Mouse (Mus musculus): ENCODE results near the gene Commd6. TPM values are rescaled to one million over a fixed set of nuclear protein-coding genes. Genes with fewer than 3 reads are reported as not detected.

Commd6 gene
- polyA plus RNA-seq, 1 experiment from 2014 or later, result 106 TPM

GRCm38 (mm10) chr14:101661654-101662412 lies 21.3 kb upstream of the Commd6 start:
- Histone ChIP-seq H3K9me3 (ENCODE audit: control insufficient read depth, low read length) (no peaks in the 10 kb centered on the region), H3K36me3 (ENCODE audit: control insufficient read depth, insufficient read depth, low read length) (peaks cover 11% of the 10 kb centered on the region; the same call in 1 of the 2 replicates), H3K4me3 (ENCODE audit: low read depth, low read length) (no peak overlapping the region), H3K4me1 (replicated peaks; ENCODE audit: control insufficient read depth, insufficient read depth, low read length) (no peaks in the 10 kb centered on the region), H3K4me2 (ENCODE audit: low read length) (no peak overlapping the region), H3K27me3 (replicated peaks; ENCODE audit: control insufficient read depth, insufficient read depth, low read length) (no peaks in the 10 kb centered on the region), H3K27ac (ENCODE audit: low read depth) (no peak overlapping the region), H3K9ac (ENCODE audit: low read length) (no peak overlapping the region)
- WGBS, result 71% methylated on average over 3 of the region's 3 CpGs
- no peak for ATAC-seq (replicated peaks; ENCODE audit: low FRiP score, low TSS enrichment, low read depth)
- DNase-seq (ENCODE audit: low spot score), result no peak

GRCm38 (mm10) chr14:101656307-101656706 lies 15.8 kb upstream of the Commd6 start:
- Histone ChIP-seq H3K9me3 (ENCODE audit: control insufficient read depth, low read length) (no peaks in the 10 kb centered on the region), H3K4me2 (ENCODE audit: low read length) (no peak overlapping the region), H3K27me3 (replicated peaks; ENCODE audit: control insufficient read depth, insufficient read depth, low read length) (no peaks in the 10 kb centered on the region), H3K4me3 (ENCODE audit: low read depth, low read length) (no peak overlapping the region), H3K9ac (ENCODE audit: low read length) (no peak overlapping the region), H3K36me3 (ENCODE audit: control insufficient read depth, insufficient read depth, low read length) (peaks cover 5% of the 10 kb centered on the region; the same call in 1 of the 2 replicates), H3K4me1 (replicated peaks; ENCODE audit: control insufficient read depth, insufficient read depth, low read length) (0 out of 2 replicates have a peak, but pooled peaks cover 5% of the 10 kb centered on the region), H3K27ac (ENCODE audit: low read depth) (no peak overlapping the region)
- WGBS, result 81% methylated on average over 10 of the region's 10 CpGs
- DNase-seq (ENCODE audit: low spot score) (no peak), ATAC-seq (replicated peaks; ENCODE audit: low FRiP score, low TSS enrichment, low read depth) (no peak)

- Histone ChIP-seq H3K36me3 (ENCODE audit: control insufficient read depth, insufficient read depth, low read length) (no peaks in the 10 kb centered on the region), H3K9me3 (ENCODE audit: control insufficient read depth, low read length) (no peaks in the 10 kb centered on the region), H3K27me3 (replicated peaks; ENCODE audit: control insufficient read depth, insufficient read depth, low read length) (no peaks in the 10 kb centered on the region), H3K9ac (ENCODE audit: low read length) (peak overlapping the region; percentile 74), H3K4me1 (replicated peaks; ENCODE audit: control insufficient read depth, insufficient read depth, low read length) (0 out of 2 replicates have a peak, but pooled peaks cover 5% of the 10 kb centered on the region), H3K27ac (ENCODE audit: low read depth) (no peak overlapping the region), H3K4me3 (ENCODE audit: low read depth, low read length) (peak overlapping the region; percentile 97), H3K4me2 (ENCODE audit: low read length) (peak overlapping the region; percentile 91)
- under 1% methylated on average over 10 of the region's 10 CpGs for WGBS
- DNase-seq (ENCODE audit: low spot score) (no peak), ATAC-seq (replicated peaks; ENCODE audit: low FRiP score, low TSS enrichment, low read depth) (no peak; the same call in 1 of the 2 replicates)
Measured at GRCm38 (mm10) chr14:101654526-101654909, 14.0 kb upstream of the Commd6 start.

GRCm38 (mm10) chr14:101653581-101654525 lies 13.4 kb upstream of the Commd6 start, which contains the start of gene Uchl3:
Uchl3 (plus strand) TSS chr14:101653967.
- Histone ChIP-seq H3K27ac (ENCODE audit: low read depth) (peak within 1 kb of the TSS; percentile 65; the same call in 1 of the 2 replicates), H3K27me3 (replicated peaks; ENCODE audit: control insufficient read depth, insufficient read depth, low read length) (no peaks in the 10 kb centered on the region), H3K4me1 (replicated peaks; ENCODE audit: control insufficient read depth, insufficient read depth, low read length) (0 out of 2 replicates have a peak, but pooled peaks cover 5% of the 10 kb centered on the region), H3K4me2 (ENCODE audit: low read length) (peak within 1 kb of the TSS; percentile 91), H3K9ac (ENCODE audit: low read length) (peak within 1 kb of the TSS; percentile 74), H3K4me3 (ENCODE audit: low read depth, low read length) (peak within 1 kb of the TSS; percentile 97), H3K9me3 (ENCODE audit: control insufficient read depth, low read length) (no peaks in the 10 kb centered on the region), H3K36me3 (ENCODE audit: control insufficient read depth, insufficient read depth, low read length) (no peaks in the 10 kb centered on the region)
- WGBS, result under 1% methylated on average over 71 of the region's 81 CpGs
- ATAC-seq (replicated peaks; ENCODE audit: low FRiP score, low TSS enrichment, low read depth) (peak; percentile 91), DNase-seq (ENCODE audit: low spot score) (peak; percentile 100)

- Histone ChIP-seq H3K36me3 (ENCODE audit: control insufficient read depth, insufficient read depth, low read length) (no peaks in the 10 kb centered on the region), H3K9me3 (ENCODE audit: control insufficient read depth, low read length) (no peaks in the 10 kb centered on the region), H3K4me1 (replicated peaks; ENCODE audit: control insufficient read depth, insufficient read depth, low read length) (0 out of 2 replicates have a peak, but pooled peaks cover 5% of the 10 kb centered on the region), H3K4me2 (ENCODE audit: low read length) (no peak overlapping the region), H3K27ac (ENCODE audit: low read depth) (no peak overlapping the region), H3K9ac (ENCODE audit: low read length) (no peak overlapping the region), H3K4me3 (ENCODE audit: low read depth, low read length) (no peak overlapping the region), H3K27me3 (replicated peaks; ENCODE audit: control insufficient read depth, insufficient read depth, low read length) (no peaks in the 10 kb centered on the region)
- WGBS, result 91% methylated on average over 6 of the region's 6 CpGs
- ATAC-seq (replicated peaks; ENCODE audit: low FRiP score, low TSS enrichment, low read depth) (no peak), DNase-seq (ENCODE audit: low spot score) (no peak)
Measured at GRCm38 (mm10) chr14:101652571-101652970, 12.1 kb upstream of the Commd6 start.

GRCm38 (mm10) chr14:101650551-101650950 lies 10.1 kb upstream of the Commd6 start:
- Histone ChIP-seq H3K27me3 (replicated peaks; ENCODE audit: control insufficient read depth, insufficient read depth, low read length) (no peaks in the 10 kb centered on the region), H3K4me3 (ENCODE audit: low read depth, low read length) (no peak overlapping the region), H3K36me3 (ENCODE audit: control insufficient read depth, insufficient read depth, low read length) (no peaks in the 10 kb centered on the region), H3K9ac (ENCODE audit: low read length) (no peak overlapping the region), H3K4me1 (replicated peaks; ENCODE audit: control insufficient read depth, insufficient read depth, low read length) (0 out of 2 replicates have a peak, but pooled peaks cover 5% of the 10 kb centered on the region), H3K9me3 (ENCODE audit: control insufficient read depth, low read length) (no peaks in the 10 kb centered on the region), H3K27ac (ENCODE audit: low read depth) (no peak overlapping the region), H3K4me2 (ENCODE audit: low read length) (no peak overlapping the region)
- WGBS, result 89% methylated on average over 4 of the region's 4 CpGs
- ATAC-seq (replicated peaks; ENCODE audit: low FRiP score, low TSS enrichment, low read depth), result no peak
- DNase-seq (ENCODE audit: low spot score), result no peak

- ATAC-seq (replicated peaks; ENCODE audit: low FRiP score, low TSS enrichment, low read depth), result no peak
- no peak for DNase-seq (ENCODE audit: low spot score)
- Histone ChIP-seq H3K27me3 (replicated peaks; ENCODE audit: control insufficient read depth, insufficient read depth, low read length) (no peaks in the 10 kb centered on the region), H3K36me3 (ENCODE audit: control insufficient read depth, insufficient read depth, low read length) (no peaks in the 10 kb centered on the region), H3K27ac (ENCODE audit: low read depth) (no peak overlapping the region), H3K4me2 (ENCODE audit: low read length) (no peak overlapping the region), H3K4me3 (ENCODE audit: low read depth, low read length) (no peak overlapping the region), H3K9me3 (ENCODE audit: control insufficient read depth, low read length) (no peaks in the 10 kb centered on the region), H3K4me1 (replicated peaks; ENCODE audit: control insufficient read depth, insufficient read depth, low read length) (no peaks in the 10 kb centered on the region), H3K9ac (ENCODE audit: low read length) (no peak overlapping the region)
- WGBS, result 77% methylated on average over 1 of the region's 1 CpGs
Measured at GRCm38 (mm10) chr14:101644948-101645347, 4.5 kb upstream of the Commd6 start.

- Histone ChIP-seq H3K4me2 (ENCODE audit: low read length) (no peak overlapping the region), H3K4me3 (ENCODE audit: low read depth, low read length) (no peak overlapping the region), H3K36me3 (ENCODE audit: control insufficient read depth, insufficient read depth, low read length) (peaks cover 25% of the 10 kb centered on the region), H3K9me3 (ENCODE audit: control insufficient read depth, low read length) (no peaks in the 10 kb centered on the region), H3K27me3 (replicated peaks; ENCODE audit: control insufficient read depth, insufficient read depth, low read length) (no peaks in the 10 kb centered on the region), H3K27ac (ENCODE audit: low read depth) (no peak overlapping the region), H3K9ac (ENCODE audit: low read length) (no peak overlapping the region), H3K4me1 (replicated peaks; ENCODE audit: control insufficient read depth, insufficient read depth, low read length) (no peaks in the 10 kb centered on the region; the same call in 1 of the 2 replicates)
- DNase-seq (ENCODE audit: low spot score) (no peak), ATAC-seq (replicated peaks; ENCODE audit: low FRiP score, low TSS enrichment, low read depth) (no peak)
- 92% methylated on average over 6 of the region's 6 CpGs for WGBS
Measured at GRCm38 (mm10) chr14:101637381-101637780, 3.1 kb downstream of the Commd6 start.

Data from intestine, embryonic 14.5 days (tissue).